Mouse (Mus musculus): ENCODE measurements around the gene Xpa. TPM values are rescaled to one million over a fixed set of nuclear protein-coding genes. Genes with fewer than 3 reads are reported as not detected.

The Xpa gene
- total RNA-seq, 2 experiments from 2014 or later: 10.7 to 11.9 TPM

DNA sequence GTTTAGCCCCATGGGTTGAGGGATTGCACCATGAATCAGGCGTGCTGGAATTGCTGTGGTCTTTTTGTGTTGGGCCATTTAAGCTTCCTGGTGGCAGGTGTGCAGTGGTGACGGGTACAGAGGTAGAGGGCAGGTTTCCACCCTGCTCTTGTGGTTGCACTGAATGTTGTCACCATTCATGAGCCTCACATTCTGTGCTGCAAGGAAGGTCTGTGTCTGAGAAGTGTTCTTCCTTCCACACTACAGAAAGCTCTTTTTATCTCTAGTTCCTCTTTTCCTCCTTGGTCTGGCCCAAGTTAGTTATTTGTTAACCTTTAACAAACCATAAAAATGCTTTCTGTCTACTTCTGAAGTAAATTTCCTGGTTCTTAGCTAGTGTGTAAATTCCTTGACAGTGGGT, 32.1 kb downstream of the Xpa start:
- no peak for DNase-seq (ENCODE audit: low spot score in 2 of 2)
- intact Hi-C loops (cut with DNase I): no loop called here

GRCm38 (mm10) chr4:46151903-46152544, 44.1 kb downstream of the Xpa start:
- intact Hi-C loops (cut with DNase I): no loop called here
- DNase-seq (ENCODE audit: low spot score in 2 of 2): no peak

- peak; percentile 13 to 62 for DNase-seq (ENCODE audit: low spot score in 2 of 2)
- intact Hi-C loops (cut with DNase I): no loop called here
These were observed 49.2 kb downstream of the Xpa start for GRCm38 (mm10) chr4:46146881-46147280.

DNA sequence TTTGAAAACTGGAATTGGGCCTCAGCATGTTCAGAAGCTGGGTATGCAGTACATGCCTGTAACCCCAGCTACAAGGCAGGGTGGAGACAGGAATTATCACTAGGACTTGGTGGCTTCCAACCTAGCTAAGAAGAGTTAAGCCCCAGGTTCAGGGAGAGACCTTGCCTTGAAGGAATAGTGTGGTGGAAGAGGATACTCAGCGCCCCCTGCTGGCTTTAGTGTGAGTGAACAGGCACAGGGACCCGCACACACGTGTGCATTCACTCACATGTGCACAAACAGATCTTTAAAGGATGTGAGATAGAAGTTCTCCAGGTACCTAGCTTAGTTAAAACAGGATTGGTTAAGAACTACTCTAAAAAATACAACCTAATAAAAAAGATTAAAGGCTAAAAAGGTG, 51.8 kb downstream of the Xpa start:
- intact Hi-C loops (cut with DNase I): no loop called here
- DNase-seq (ENCODE audit: low spot score in 2 of 2): no peak

- intact Hi-C loops (cut with DNase I): loop anchor here (10.0 kb wide), 2 partner anchors 734 to 1124 kb away; partner anchors contain the start of genes Polr1e, Slc25a51 and Zbtb5
- peak; percentile 92 to 93 for DNase-seq (ENCODE audit: low spot score in 2 of 2)
These were observed 57.6 kb downstream of the Xpa start, which contains the start of the genes Ncbp1 and Tstd2 for GRCm38 (mm10) chr4:46138287-46139222. Gene Ncbp1 (plus strand): TSS chr4:46138613. Gene Tstd2 (minus strand): TSS chr4:46138694.

DNA sequence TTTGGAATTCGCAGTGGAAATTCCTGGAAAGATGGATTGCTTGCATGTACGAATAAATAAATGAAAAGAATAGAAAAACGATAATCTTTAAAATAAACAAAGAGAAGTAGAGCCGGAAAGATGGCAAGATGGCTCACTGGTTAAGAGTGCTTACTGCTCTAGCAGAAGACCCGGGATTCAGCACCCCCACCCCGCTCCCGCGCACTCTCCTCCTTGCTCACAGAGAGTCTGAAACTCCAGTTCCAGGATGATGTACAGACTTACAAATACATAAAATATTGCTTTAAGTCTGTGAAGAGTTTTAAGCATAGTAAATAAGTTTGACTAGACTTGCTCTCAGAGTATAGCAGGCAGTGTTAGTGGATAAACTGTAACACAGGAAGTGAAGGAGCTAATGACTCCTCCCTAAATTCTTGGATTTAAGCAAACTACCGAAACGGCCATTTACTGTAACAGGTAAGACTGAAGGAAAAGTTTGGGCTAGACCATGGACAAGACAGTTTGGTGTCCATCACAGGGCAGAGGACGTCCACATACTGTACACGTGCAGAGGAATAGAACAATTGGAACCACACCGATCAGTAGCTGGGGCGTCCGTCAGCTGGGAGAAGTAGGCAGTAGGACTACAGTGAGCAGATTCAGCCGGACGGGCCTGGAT, 58.4 kb downstream of the Xpa start:
- no peak for DNase-seq (ENCODE audit: low spot score in 2 of 2)
- intact Hi-C loops (cut with DNase I): loop anchor here (10.0 kb wide), 2 partner anchors 733 to 1123 kb away; partner anchors contain the start of genes Polr1e, Slc25a51 and Zbtb5

DNA sequence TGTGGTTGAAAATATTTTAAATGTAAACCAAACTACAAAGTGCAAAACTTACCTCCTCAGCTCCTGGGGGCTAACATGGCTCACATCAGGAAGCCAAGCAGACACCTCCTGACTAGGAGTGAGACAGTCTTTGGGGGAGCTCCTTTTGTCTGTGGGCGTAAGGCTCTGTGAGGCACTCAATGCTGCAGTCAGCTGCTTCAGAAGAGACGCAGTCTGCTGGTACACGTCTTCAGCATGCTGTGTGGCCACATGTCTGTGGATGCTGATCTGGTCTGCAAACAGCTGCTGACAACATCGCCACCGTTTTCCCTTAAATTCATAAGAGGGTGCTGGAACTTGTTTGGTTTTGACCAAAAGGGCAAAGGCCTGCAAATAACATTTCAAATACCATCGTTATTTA, 64.3 kb downstream of the Xpa start:
- intact Hi-C loops (cut with DNase I): loop anchor here (10.0 kb wide), 2 partner anchors 727 to 1117 kb away; partner anchors contain the start of genes Polr1e, Slc25a51 and Zbtb5
- DNase-seq (ENCODE audit: low spot score in 2 of 2): peak in 1 of 2 experiments; percentile 43

DNA sequence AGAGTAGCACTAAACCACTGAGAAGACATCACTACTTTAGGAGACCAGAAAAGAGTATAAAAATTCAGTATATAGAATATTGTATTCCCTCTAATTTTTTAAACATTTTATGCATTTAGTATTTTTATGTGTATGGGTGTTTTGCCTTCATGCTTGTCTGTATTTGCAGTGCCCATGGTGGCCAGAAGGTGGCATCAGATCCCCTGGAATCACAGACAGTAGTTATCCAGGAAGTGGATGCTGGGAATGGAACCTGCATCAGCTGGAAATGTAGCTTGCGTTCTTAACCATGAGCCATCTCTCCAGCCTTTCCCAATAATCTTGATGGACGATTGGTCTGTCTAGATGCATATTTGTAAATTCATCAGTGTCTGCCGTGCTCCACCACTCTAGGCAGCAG, 65.9 kb downstream of the Xpa start:
- intact Hi-C loops (cut with DNase I): loop anchor here (10.0 kb wide), 2 partner anchors 725 to 1115 kb away; partner anchors contain the start of genes Polr1e, Slc25a51 and Zbtb5
- DNase-seq (ENCODE audit: low spot score in 2 of 2): peak in 1 of 2 experiments; percentile 46

GRCm38 (mm10) chr4:46129311-46130004, 66.7 kb downstream of the Xpa start:
- no peak for DNase-seq (ENCODE audit: low spot score in 2 of 2)
- intact Hi-C loops (cut with DNase I): loop anchor here (5.0 to 10.0 kb wide), 4 partner anchors 92 to 1115 kb away; partner anchors contain the start of genes Polr1e, Slc25a51, Tmod1 and Zbtb5

DNA sequence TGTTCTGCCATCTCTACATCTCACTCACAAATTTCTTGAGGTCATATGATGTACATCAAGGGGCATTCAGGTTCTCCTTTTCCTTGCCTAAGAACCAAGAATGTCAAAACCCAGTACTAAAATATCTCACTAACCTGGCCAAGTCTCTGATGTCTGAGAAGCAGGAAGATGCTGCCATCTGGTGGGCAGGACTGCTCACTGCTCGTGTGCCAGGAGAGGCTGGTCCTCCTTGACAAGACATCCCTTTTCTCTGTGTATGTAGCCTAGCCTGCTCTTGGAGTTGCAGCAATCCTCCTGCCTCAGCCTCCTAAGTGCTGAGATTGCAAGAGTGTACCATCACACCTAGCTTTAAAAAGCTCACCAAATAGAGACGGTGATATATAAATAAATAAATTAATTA, 69.6 kb downstream of the Xpa start:
- DNase-seq (ENCODE audit: low spot score in 2 of 2): peak; percentile 78 to 86
- intact Hi-C loops (cut with DNase I): loop anchor here (1.0 to 5.0 kb wide), 3 partner anchors 89 to 185 kb away; partner anchors contain the start of gene Tmod1

GRCm38 (mm10) chr4:46123358-46123757, 72.8 kb downstream of the Xpa start:
- no peak for DNase-seq (ENCODE audit: low spot score in 2 of 2)
- intact Hi-C loops (cut with DNase I): no loop called here

- intact Hi-C loops (cut with DNase I): no loop called here
- DNase-seq (ENCODE audit: low spot score in 2 of 2): no peak
These were observed 75.3 kb downstream of the Xpa start for GRCm38 (mm10) chr4:46120767-46121166.

DNA sequence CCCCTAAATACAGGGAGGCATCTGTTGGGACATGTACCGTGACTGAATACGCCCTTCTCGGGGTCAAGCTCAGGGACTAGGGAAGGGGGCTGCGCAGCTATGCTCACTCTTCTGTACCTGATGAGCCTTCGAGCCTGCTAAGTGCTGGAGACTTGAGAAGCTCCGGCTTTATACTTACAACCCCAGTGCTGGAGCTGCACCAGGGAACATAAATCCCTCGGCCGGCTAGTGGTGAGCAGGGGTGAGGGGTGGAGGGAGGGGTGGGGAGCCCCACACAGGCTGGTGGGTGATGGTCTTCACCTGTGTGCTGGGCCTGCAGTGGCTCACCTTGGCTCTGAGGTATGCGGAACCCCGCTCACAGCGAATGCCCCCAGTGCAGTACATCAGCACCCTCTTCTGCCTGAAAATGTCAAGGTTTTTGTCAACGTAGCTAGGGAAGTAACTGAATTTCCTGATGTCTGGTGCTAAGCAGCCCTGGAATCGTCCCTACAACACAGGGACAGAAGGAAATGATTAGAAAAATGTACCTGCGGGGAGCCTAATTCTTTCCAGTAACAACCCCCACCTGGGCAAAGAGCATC, 76.5 kb downstream of the Xpa start:
- intact Hi-C loops (cut with DNase I): no loop called here
- no peak for DNase-seq (ENCODE audit: low spot score in 2 of 2)

GRCm38 (mm10) chr4:46117536-46117935, 78.6 kb downstream of the Xpa start:
- intact Hi-C loops (cut with DNase I): no loop called here
- no peak for DNase-seq (ENCODE audit: low spot score in 2 of 2)

DNA sequence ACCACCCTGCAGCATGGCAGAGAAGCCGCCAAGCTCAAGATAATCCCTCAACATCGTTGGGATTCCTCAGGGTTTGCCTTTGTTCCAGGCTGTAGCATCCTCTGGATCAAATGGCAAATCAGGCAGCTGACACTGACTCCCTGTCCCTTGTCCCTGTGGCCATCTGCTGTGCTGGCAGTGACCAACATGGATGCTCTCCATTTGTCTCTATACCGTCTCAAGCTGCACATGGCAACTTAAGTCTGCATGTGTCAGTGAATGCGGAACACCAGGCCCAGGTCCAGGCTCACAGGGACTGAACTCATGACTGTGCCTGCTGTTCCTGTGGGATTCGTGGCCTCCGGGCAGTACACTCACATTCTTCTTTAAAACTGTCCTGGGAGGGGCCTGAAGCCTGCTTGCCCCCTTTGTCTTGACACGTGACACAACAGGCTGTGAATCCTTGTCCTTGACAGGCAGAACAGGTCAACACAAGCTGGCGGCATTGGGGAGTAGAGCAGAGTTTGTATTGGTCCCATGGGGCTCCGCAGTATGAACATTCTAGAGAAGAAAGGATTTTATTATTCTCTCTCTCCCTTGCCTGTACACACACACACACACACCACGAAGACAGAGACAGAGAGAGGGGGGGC, 79.5 kb downstream of the Xpa start:
- intact Hi-C loops (cut with DNase I): no loop called here
- no peak for DNase-seq (ENCODE audit: low spot score in 2 of 2)

DNA sequence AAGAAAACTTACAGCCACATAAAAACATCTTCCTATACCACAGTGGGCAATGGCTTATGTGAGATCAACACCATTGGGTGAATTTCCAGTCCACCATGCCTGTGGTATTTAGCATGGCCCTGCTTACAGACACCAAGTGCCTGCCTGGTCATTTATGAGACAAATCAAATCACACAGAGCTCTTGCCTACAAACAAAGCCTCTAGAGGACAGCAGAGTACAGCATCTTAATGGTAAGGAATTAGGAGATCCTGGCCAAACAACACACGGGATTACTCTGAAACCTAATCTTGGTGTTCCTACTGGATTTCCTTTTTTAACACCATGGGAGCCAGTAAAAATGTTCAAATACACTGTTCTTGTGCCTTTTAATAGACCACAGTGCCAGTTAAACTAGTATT, 80.8 kb downstream of the Xpa start:
- no peak for DNase-seq (ENCODE audit: low spot score in 2 of 2)
- intact Hi-C loops (cut with DNase I): no loop called here

DNA sequence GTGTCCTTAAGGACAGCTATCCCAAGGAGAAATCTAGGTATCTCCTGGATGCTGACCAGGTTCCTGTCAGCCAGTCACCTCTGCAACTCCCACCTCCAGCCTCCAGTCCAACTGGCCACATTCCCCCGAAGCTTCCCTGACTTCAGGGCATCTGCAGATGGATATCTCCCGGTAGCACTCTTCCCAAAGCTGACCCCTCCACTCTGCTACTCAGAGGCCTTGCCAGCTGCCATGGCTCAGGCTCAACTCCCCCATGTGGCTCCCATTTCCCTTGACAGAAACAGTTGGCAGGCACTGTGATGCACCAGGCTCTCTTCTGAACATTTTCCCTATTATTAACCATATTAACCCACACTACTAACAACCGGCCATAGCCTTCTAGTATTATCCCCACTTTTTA, 84.8 kb downstream of the Xpa start:
- intact Hi-C loops (cut with DNase I): no loop called here
- DNase-seq (ENCODE audit: low spot score in 2 of 2): no peak

- no peak for DNase-seq (ENCODE audit: low spot score in 2 of 2)
- intact Hi-C loops (cut with DNase I): no loop called here
These were observed 86.0 kb downstream of the Xpa start for GRCm38 (mm10) chr4:46110084-46110483.
